11 mouse cellular contexts compared by ENCODE assay signal in the genomic region with DNA sequence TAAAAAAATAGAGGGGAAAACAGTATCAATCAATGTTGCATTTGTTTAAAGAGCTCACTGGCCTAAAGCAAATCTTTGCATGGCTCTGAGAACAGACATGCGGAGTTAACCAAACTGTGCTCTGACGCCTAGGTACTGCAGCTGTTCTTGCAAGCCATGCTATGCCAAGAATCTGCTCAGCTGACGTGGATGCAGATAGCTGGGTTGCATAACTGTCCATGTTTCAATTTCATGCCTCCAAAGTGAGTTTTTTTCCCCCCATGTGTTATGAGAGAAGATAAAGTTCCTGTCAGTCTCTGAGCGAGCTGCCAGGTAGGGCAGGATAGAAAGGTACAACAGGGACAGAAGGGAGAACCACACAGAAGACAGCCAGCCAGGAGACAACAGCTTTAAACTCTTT. TPM values are rescaled to one million over a fixed set of nuclear protein-coding genes. Genes with fewer than 3 reads are reported as not detected.
DNase-seq lines count a peak whose midpoint lies in the region; ATAC-seq lines count a peak whose summit lies in the region.
"Had no signal": no experiment of that assay in that cellular context is flagged by ENCODE, and none has a peak within 500 bp of the region (broad histone marks: within the 10 kb centered on the region; RNA-seq: fewer than 3 reads in every experiment).

No protein-coding gene starts in this region.

- 58% methylated on average over 4 of the region's 4 CpGs for WGBS in limb, embryonic 12.5 days
- WGBS in limb, embryonic 10.5 days: 62% methylated on average over 4 of the region's 4 CpGs
- WGBS in forebrain, embryonic 12.5 days: 65% methylated on average over 4 of the region's 4 CpGs

- H3K9ac ChIP-seq in limb, embryonic 12.5 days (replicated peaks): no peak overlapping the region
- no peak overlapping the region for H3K9ac ChIP-seq in forebrain, embryonic 12.5 days
- H3K9ac ChIP-seq: hindbrain, embryonic 14.5 days; midbrain, embryonic 12.5 days had no signal

- no peaks in the 10 kb centered on the region for H3K9me3 ChIP-seq in limb, embryonic 12.5 days
- H3K9me3 ChIP-seq in limb, embryonic 10.5 days (replicated peaks): no peaks in the 10 kb centered on the region
- H3K9me3 ChIP-seq in forebrain, embryonic 12.5 days: no peaks in the 10 kb centered on the region
- H3K9me3 ChIP-seq: midbrain, embryonic 12.5 days had no signal

- H3K27me3 ChIP-seq in limb, embryonic 12.5 days: no peaks in the 10 kb centered on the region
- no peaks in the 10 kb centered on the region for H3K27me3 ChIP-seq in limb, embryonic 10.5 days (ENCODE audit: low read depth, poor library complexity, severe bottlenecking)
- H3K27me3 ChIP-seq in forebrain, embryonic 12.5 days: no peaks in the 10 kb centered on the region
- H3K27me3 ChIP-seq: midbrain, embryonic 12.5 days had no signal

- H3K36me3 ChIP-seq in limb, embryonic 12.5 days: no peaks in the 10 kb centered on the region
- no peaks in the 10 kb centered on the region for H3K36me3 ChIP-seq in limb, embryonic 10.5 days
- H3K36me3 ChIP-seq in forebrain, embryonic 12.5 days (replicated peaks): no peaks in the 10 kb centered on the region
- H3K36me3 ChIP-seq: midbrain, embryonic 12.5 days had no signal

- DNase-seq in limb, embryonic 10.5 days (ENCODE audit: low spot score): no peak
- DNase-seq in heart, adult 11 months: peak; percentile 98
- peak; percentile 39 for DNase-seq in heart, postnatal 25 days (ENCODE audit: low spot score)
- peak; percentile 58 for DNase-seq in lung, postnatal 36 days
- no peak for DNase-seq in cerebellum, postnatal 25 days

- H3K4me3 ChIP-seq in limb, embryonic 12.5 days (replicated peaks): no peak overlapping the region
- no peak overlapping the region for H3K4me3 ChIP-seq in limb, embryonic 10.5 days
- H3K4me3 ChIP-seq in forebrain, embryonic 12.5 days (replicated peaks): no peak overlapping the region
- H3K4me3 ChIP-seq: midbrain, embryonic 12.5 days had no signal

- intact Hi-C loops in heart, postnatal 25 days (cut with DNase I): loop anchor here (5.0 kb wide), 1 partner anchor 73 kb away; a partner anchor contains a TSS

- H3K4me1 ChIP-seq in limb, embryonic 12.5 days (replicated peaks): peaks cover 38% of the 10 kb centered on the region
- peaks cover 23% of the 10 kb centered on the region for H3K4me1 ChIP-seq in limb, embryonic 10.5 days
- H3K4me1 ChIP-seq in forebrain, embryonic 12.5 days: peaks cover 4% of the 10 kb centered on the region; the same call in 1 of the 2 replicates

- ATAC-seq in limb, embryonic 12.5 days (ENCODE audit: insufficient number of reproducible peaks, insufficient read depth, low FRiP score, low TSS enrichment, low read depth): no peak
- ATAC-seq in megakaryocyte, adult 5-6 weeks (ENCODE audit: poor library complexity, severe bottlenecking): no peak
- no peak for ATAC-seq in forebrain, embryonic 12.5 days (ENCODE audit: low FRiP score)

- no peak overlapping the region for H3K4me2 ChIP-seq in limb, embryonic 12.5 days
- no peak overlapping the region for H3K4me2 ChIP-seq in forebrain, embryonic 12.5 days
- H3K4me2 ChIP-seq: hindbrain, embryonic 14.5 days; midbrain, embryonic 12.5 days had no signal

- 0 out of 2 replicates have a peak overlapping the region, but pooled peaks have one; percentile 3 for H3K27ac ChIP-seq in limb, embryonic 12.5 days
- H3K27ac ChIP-seq in limb, embryonic 10.5 days: no peak overlapping the region
- H3K27ac ChIP-seq in forebrain, embryonic 12.5 days: no peak overlapping the region
- H3K27ac ChIP-seq: hindbrain, embryonic 14.5 days; midbrain, embryonic 12.5 days had no signal

RNA-seq across cellular contexts. Expression of a gene that starts 44.2 kb away (rescaled TPM):
- polyA plus RNA-seq in limb, embryonic 12.5 days (2016; fragmentation: Nextera tagmentation; extraction: Ambion mirVana): 0.23 and 0.33 TPM in 2 replicates
- polyA plus RNA-seq in limb, embryonic 10.5 days (2016; fragmentation: Nextera tagmentation; extraction: Ambion mirVana): not detected in 2 replicates
- 1 to 10 TPM; 3.7 to 4.1 TPM for total RNA-seq in heart, postnatal 25 days (2021)
- total RNA-seq in megakaryocyte, adult 5-6 weeks (2015): not detected in 2 replicates
- total RNA-seq in megakaryocyte, adult 5-6 weeks (2017): not detected in 2 replicates
- 0.15 TPM in 1 of 2 replicates, not detected in the other for polyA plus RNA-seq in forebrain, embryonic 12.5 days (2016; fragmentation: Nextera tagmentation; extraction: Ambion mirVana)
- polyA plus RNA-seq: midbrain, embryonic 12.5 days; stomach, embryonic 14.5 days had no signal

Comparison
In these comparisons a context has a peak if more than half of its experiments do, and no peak if none do; other contexts are left out.
1. DNase-seq: peak in heart, adult 11 months (single experiment), heart, postnatal 25 days (single experiment) and lung, postnatal 36 days (single experiment); none in limb, embryonic 10.5 days (single experiment) and cerebellum, postnatal 25 days (0 of 2).